Mouse (Mus musculus): ENCODE data around the gene AI597479.

GRCm38 (mm10) chr1:43164582-43164981 is 66.1 kb downstream of the AI597479 start:
- no peak for TF ChIP-seq CTCF (IDR thresholded peaks at IDR 0.05; ENCODE audit: low read depth)
- no peak for TF ChIP-seq EP300 (IDR thresholded peaks at IDR 0.05; ENCODE audit: low read depth)
